Mouse (Mus musculus): Measurements from ENCODE around the gene Chchd6. TPM values are rescaled to one million over a fixed set of nuclear protein-coding genes. Genes with fewer than 3 reads are reported as not detected.

The Chchd6 gene
- polyA plus RNA-seq, 2 experiments: 12.1 to 16.3 TPM

- H3K4me1 ChIP-seq (replicated peaks; ENCODE audit: control insufficient read depth in 2 of 2, insufficient read depth in 2 of 2, low read length in 1 of 2): no peaks in the 10 kb centered on the region; a peak in 1 of 4 replicates
- H3K36me3 ChIP-seq (replicated peaks; ENCODE audit: control insufficient read depth, insufficient read depth, low read depth): no peaks in the 10 kb centered on the region
- DNase-seq (ENCODE audit: low read depth in 3 of 3, low spot score in 3 of 3) (no peak), ATAC-seq (ENCODE audit: insufficient read depth) (no peak)
- H3K9ac ChIP-seq (replicated peaks): no peak overlapping the region
- H3K9me3 ChIP-seq (ENCODE audit: control insufficient read depth, low read length): no peaks in the 10 kb centered on the region
- H3K27me3 ChIP-seq (ENCODE audit: control insufficient read depth, insufficient read depth, low read length): no peaks in the 10 kb centered on the region
- 59% methylated on average over 2 of the region's 2 CpGs for WGBS (ENCODE audit: insufficient replicate concordance)
- no peak overlapping the region for H3K4me2 ChIP-seq (ENCODE audit: low read depth)
- TF ChIP-seq EP300 (IDR thresholded peaks at IDR 0.05; ENCODE audit: low read depth) (no peak), CTCF (IDR thresholded peaks at IDR 0.05; ENCODE audit: low read depth) (no peak)
- H3K27ac ChIP-seq: no peak overlapping the region
- H3K4me3 ChIP-seq (ENCODE audit: insufficient read depth in 1 of 2, low read depth in 2 of 2, low read length in 2 of 2): no peak overlapping the region
Measured at GRCm38 (mm10) chr6:89384699-89385098, 210.8 kb downstream of the Chchd6 start.

- TF ChIP-seq CTCF (IDR thresholded peaks at IDR 0.05; ENCODE audit: low read depth) (no peak), EP300 (IDR thresholded peaks at IDR 0.05; ENCODE audit: low read depth) (no peak)
- Histone ChIP-seq H3K4me1 (replicated peaks; ENCODE audit: control insufficient read depth in 2 of 2, insufficient read depth in 2 of 2, low read length in 1 of 2) (no peaks in the 10 kb centered on the region), H3K4me2 (ENCODE audit: low read depth) (no peak overlapping the region), H3K36me3 (replicated peaks; ENCODE audit: control insufficient read depth, insufficient read depth, low read depth) (no peaks in the 10 kb centered on the region), H3K9ac (replicated peaks) (no peak overlapping the region), H3K27ac (no peak overlapping the region), H3K27me3 (ENCODE audit: control insufficient read depth, insufficient read depth, low read length) (no peaks in the 10 kb centered on the region), H3K4me3 (ENCODE audit: insufficient read depth in 1 of 2, low read depth in 2 of 2, low read length in 2 of 2) (no peak overlapping the region), H3K9me3 (ENCODE audit: control insufficient read depth, low read length) (no peaks in the 10 kb centered on the region)
- DNase-seq (ENCODE audit: low read depth in 3 of 3, low spot score in 3 of 3) (no peak), ATAC-seq (ENCODE audit: insufficient read depth) (no peak)
- 64% methylated on average over 5 of the region's 5 CpGs for WGBS (ENCODE audit: insufficient replicate concordance)
Measured at GRCm38 (mm10) chr6:89381851-89382250, 213.6 kb downstream of the Chchd6 start.

GRCm38 (mm10) chr6:89381172-89381571, 214.3 kb downstream of the Chchd6 start:
- Histone ChIP-seq H3K27ac (no peak overlapping the region), H3K4me1 (replicated peaks; ENCODE audit: control insufficient read depth in 2 of 2, insufficient read depth in 2 of 2, low read length in 1 of 2) (no peaks in the 10 kb centered on the region), H3K36me3 (replicated peaks; ENCODE audit: control insufficient read depth, insufficient read depth, low read depth) (no peaks in the 10 kb centered on the region), H3K4me2 (ENCODE audit: low read depth) (no peak overlapping the region), H3K27me3 (ENCODE audit: control insufficient read depth, insufficient read depth, low read length) (no peaks in the 10 kb centered on the region), H3K4me3 (ENCODE audit: insufficient read depth in 1 of 2, low read depth in 2 of 2, low read length in 2 of 2) (no peak overlapping the region), H3K9ac (replicated peaks) (no peak overlapping the region), H3K9me3 (ENCODE audit: control insufficient read depth, low read length) (no peaks in the 10 kb centered on the region)
- ATAC-seq (ENCODE audit: insufficient read depth) (no peak), DNase-seq (ENCODE audit: low read depth in 3 of 3, low spot score in 3 of 3) (no peak)
- TF ChIP-seq CTCF (IDR thresholded peaks at IDR 0.05; ENCODE audit: low read depth): no peak
- no peak for TF ChIP-seq EP300 (IDR thresholded peaks at IDR 0.05; ENCODE audit: low read depth)
- WGBS (ENCODE audit: insufficient replicate concordance): 63% methylated on average over 3 of the region's 3 CpGs

- ATAC-seq (ENCODE audit: insufficient read depth) (no peak), DNase-seq (ENCODE audit: low read depth in 3 of 3, low spot score in 3 of 3) (no peak)
- Histone ChIP-seq H3K27ac (no peak overlapping the region), H3K9ac (replicated peaks) (no peak overlapping the region), H3K27me3 (ENCODE audit: control insufficient read depth, insufficient read depth, low read length) (no peaks in the 10 kb centered on the region), H3K4me2 (ENCODE audit: low read depth) (no peak overlapping the region), H3K9me3 (ENCODE audit: control insufficient read depth, low read length) (no peaks in the 10 kb centered on the region), H3K4me3 (ENCODE audit: insufficient read depth in 1 of 2, low read depth in 2 of 2, low read length in 2 of 2) (no peak overlapping the region), H3K36me3 (replicated peaks; ENCODE audit: control insufficient read depth, insufficient read depth, low read depth) (no peaks in the 10 kb centered on the region), H3K4me1 (replicated peaks; ENCODE audit: control insufficient read depth in 2 of 2, insufficient read depth in 2 of 2, low read length in 1 of 2) (no peaks in the 10 kb centered on the region)
- 42% methylated on average over 3 of the region's 3 CpGs for WGBS (ENCODE audit: insufficient replicate concordance)
- TF ChIP-seq EP300 (IDR thresholded peaks at IDR 0.05; ENCODE audit: low read depth) (no peak), CTCF (IDR thresholded peaks at IDR 0.05; ENCODE audit: low read depth) (no peak)
Measured at GRCm38 (mm10) chr6:89380751-89381150, 214.7 kb downstream of the Chchd6 start.

GRCm38 (mm10) chr6:89378264-89378663, 217.2 kb downstream of the Chchd6 start:
- Histone ChIP-seq H3K4me3 (ENCODE audit: insufficient read depth in 1 of 2, low read depth in 2 of 2, low read length in 2 of 2) (no peak overlapping the region), H3K27ac (no peak overlapping the region), H3K9me3 (ENCODE audit: control insufficient read depth, low read length) (no peaks in the 10 kb centered on the region), H3K36me3 (replicated peaks; ENCODE audit: control insufficient read depth, insufficient read depth, low read depth) (no peaks in the 10 kb centered on the region), H3K9ac (replicated peaks) (no peak overlapping the region), H3K4me2 (ENCODE audit: low read depth) (no peak overlapping the region), H3K4me1 (replicated peaks; ENCODE audit: control insufficient read depth in 2 of 2, insufficient read depth in 2 of 2, low read length in 1 of 2) (no peaks in the 10 kb centered on the region), H3K27me3 (ENCODE audit: control insufficient read depth, insufficient read depth, low read length) (no peaks in the 10 kb centered on the region)
- ATAC-seq (ENCODE audit: insufficient read depth) (no peak), DNase-seq (ENCODE audit: low read depth in 3 of 3, low spot score in 3 of 3) (no peak)
- WGBS (ENCODE audit: insufficient replicate concordance): 32% methylated on average over 2 of the region's 2 CpGs
- TF ChIP-seq EP300 (IDR thresholded peaks at IDR 0.05; ENCODE audit: low read depth) (no peak), CTCF (IDR thresholded peaks at IDR 0.05; ENCODE audit: low read depth) (no peak)
